Comparison of ENCODE assay signal across 10 mouse cellular contexts in the genomic region with DNA sequence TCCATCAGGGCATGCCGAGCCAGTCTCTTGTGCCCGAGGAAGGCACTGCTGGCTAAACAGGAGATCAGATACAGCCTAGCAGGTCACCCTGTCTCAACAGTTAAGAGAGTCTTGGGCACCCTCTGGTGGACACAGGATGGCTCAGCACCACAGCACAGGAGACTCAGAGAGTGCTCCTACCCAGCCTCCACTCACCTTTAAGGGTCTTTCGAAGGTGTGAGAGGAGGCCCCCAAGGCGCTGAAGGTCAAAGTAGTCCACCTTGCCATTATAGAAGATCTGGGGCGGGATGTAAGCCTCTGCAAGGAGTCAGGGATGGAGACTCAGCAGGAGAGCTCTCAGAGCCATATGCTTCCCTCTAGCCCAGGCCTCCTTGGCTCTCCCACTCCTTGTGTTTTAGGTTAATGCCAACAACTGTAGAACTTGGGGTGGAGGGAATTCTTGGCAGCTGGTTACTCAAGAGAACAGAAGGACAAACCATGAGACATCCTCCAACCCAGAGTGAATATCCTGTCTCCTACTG. TPM values are rescaled to one million over a fixed set of nuclear protein-coding genes. Genes with fewer than 3 reads are reported as not detected.
A peak's percentile ranks its signal among the peaks of the same experiment; 100 is the strongest.
DNase-seq lines count a peak whose midpoint lies in the region; ATAC-seq lines count a peak whose summit lies in the region.
"Had no signal": no experiment of that assay in that cellular context is flagged by ENCODE, and none has a peak within 500 bp of the region (broad histone marks: within the 10 kb centered on the region; RNA-seq: fewer than 3 reads in every experiment).

No protein-coding gene starts in this region.

- 50% methylated on average over 5 of the region's 5 CpGs for WGBS in limb, embryonic 11.5 days
- WGBS in limb, embryonic 10.5 days, result 56% methylated on average over 5 of the region's 5 CpGs

- no peaks in the 10 kb centered on the region for H3K4me1 ChIP-seq in limb, embryonic 11.5 days (ENCODE audit: control insufficient read depth, insufficient read depth, low read length)
- H3K4me1 ChIP-seq in limb, embryonic 10.5 days, result peaks cover 2% of the 10 kb centered on the region; the same call in 1 of the 2 replicates
- H3K4me1 ChIP-seq: embryonic facial prominence, embryonic 15.5 days had no signal

- no peak overlapping the region for H3K9ac ChIP-seq in limb, embryonic 11.5 days (ENCODE audit: low read length)
- H3K9ac ChIP-seq: embryonic facial prominence, embryonic 15.5 days had no signal

- H3K36me3 ChIP-seq in limb, embryonic 11.5 days (ENCODE audit: control insufficient read depth, insufficient read depth, low read length), result peaks cover 14% of the 10 kb centered on the region
- peaks cover 86% of the 10 kb centered on the region for H3K36me3 ChIP-seq in limb, embryonic 10.5 days

- H3K27ac ChIP-seq in limb, embryonic 11.5 days (replicated peaks; ENCODE audit: low read depth, low read length), result no peak overlapping the region
- no peak overlapping the region for H3K27ac ChIP-seq in limb, embryonic 10.5 days
- H3K27ac ChIP-seq: embryonic facial prominence, embryonic 15.5 days; macrophage had no signal

- H3K27me3 ChIP-seq in limb, embryonic 11.5 days (ENCODE audit: control insufficient read depth, insufficient read depth, low read length), result no peaks in the 10 kb centered on the region
- H3K27me3 ChIP-seq in limb, embryonic 10.5 days (ENCODE audit: low read depth, poor library complexity, severe bottlenecking), result no peaks in the 10 kb centered on the region
- H3K27me3 ChIP-seq: embryonic facial prominence, embryonic 15.5 days had no signal

- no peak overlapping the region for H3K4me2 ChIP-seq in limb, embryonic 11.5 days (ENCODE audit: low read depth, severe bottlenecking)
- H3K4me2 ChIP-seq: embryonic facial prominence, embryonic 15.5 days had no signal

- peak; percentile 63 for DNase-seq in limb, embryonic 11.5 days (ENCODE audit: low spot score)
- no peak for DNase-seq in limb, embryonic 10.5 days (ENCODE audit: low spot score)
- DNase-seq in MEL-GATA-1-ER (ENCODE audit: extremely low read depth, low read depth), result peak; percentile 26
- DNase-seq in cerebellum, adult 9-11 months, result peak; percentile 89
- DNase-seq in gastrocnemius, postnatal 25 days, result peak; percentile 70
- DNase-seq in layer of hippocampus, adult 9-11 months, result peak; percentile 63
- DNase-seq in thymus, postnatal 0 days (ENCODE audit: low spot score), result peak; percentile 71

- H3K4me3 ChIP-seq in limb, embryonic 11.5 days (ENCODE audit: low read depth, low read length), result no peak overlapping the region
- no peak overlapping the region for H3K4me3 ChIP-seq in limb, embryonic 10.5 days
- H3K4me3 ChIP-seq: embryonic facial prominence, embryonic 15.5 days had no signal

- H3K9me3 ChIP-seq in limb, embryonic 11.5 days (ENCODE audit: control insufficient read depth, low read length), result no peaks in the 10 kb centered on the region
- no peaks in the 10 kb centered on the region for H3K9me3 ChIP-seq in limb, embryonic 10.5 days (replicated peaks)
- H3K9me3 ChIP-seq: embryonic facial prominence, embryonic 15.5 days had no signal

- no peak for ATAC-seq in limb, embryonic 11.5 days (ENCODE audit: insufficient number of reproducible peaks, low FRiP score, low TSS enrichment, low read depth)
- ATAC-seq in megakaryocyte progenitor cell, adult 5-6 weeks (replicated peaks; ENCODE audit: poor library complexity), result peak; percentile 89

RNA-seq across cellular contexts. Expression of gene Amigo3, which starts 12.6 kb away (rescaled TPM):
- 1.7 and 1.9 TPM in 2 replicates for polyA plus RNA-seq in limb, embryonic 11.5 days (2014; fragmentation: Nextera tagmentation; extraction: Ambion mirVana)
- 1.9 and 3.5 TPM in 2 replicates for polyA plus RNA-seq in limb, embryonic 10.5 days (2016; fragmentation: Nextera tagmentation; extraction: Ambion mirVana)
- total RNA-seq in gastrocnemius, postnatal 25 days (2021), result 1 to 10 TPM; 1.9 to 2.4 TPM
- total RNA-seq in megakaryocyte progenitor cell, adult 5-6 weeks (2015), result 1.3 TPM in 2 replicates
- total RNA-seq in megakaryocyte progenitor cell, adult 5-6 weeks (2017), result 2.0 and 2.6 TPM in 2 replicates
- polyA plus RNA-seq in thymus, postnatal 0 days (2015; fragmentation: Nextera tagmentation; extraction: Ambion mirVana), result 1.7 and 2.0 TPM in 2 replicates

RNA-seq across cellular contexts. Expression of gene Mst1, which starts 14.7 kb away (rescaled TPM):
- polyA plus RNA-seq in limb, embryonic 11.5 days (2014; fragmentation: Nextera tagmentation; extraction: Ambion mirVana), result 0.37 and 1.3 TPM in 2 replicates
- 0.54 and 0.74 TPM in 2 replicates for polyA plus RNA-seq in limb, embryonic 10.5 days (2016; fragmentation: Nextera tagmentation; extraction: Ambion mirVana)
- not detected for total RNA-seq in gastrocnemius, postnatal 25 days (2021)
- total RNA-seq in megakaryocyte progenitor cell, adult 5-6 weeks (2015), result 0.46 and 3.1 TPM in 2 replicates
- 0.37 and 0.74 TPM in 2 replicates for total RNA-seq in megakaryocyte progenitor cell, adult 5-6 weeks (2017)
- polyA plus RNA-seq in thymus, postnatal 0 days (2015; fragmentation: Nextera tagmentation; extraction: Ambion mirVana), result 1.5 and 3.1 TPM in 2 replicates

RNA-seq across cellular contexts. Expression of gene Gmppb, which starts 16.5 kb away (rescaled TPM):
- polyA plus RNA-seq in limb, embryonic 11.5 days (2014; fragmentation: Nextera tagmentation; extraction: Ambion mirVana), result 20.6 and 22.0 TPM in 2 replicates
- 25.2 and 26.4 TPM in 2 replicates for polyA plus RNA-seq in limb, embryonic 10.5 days (2016; fragmentation: Nextera tagmentation; extraction: Ambion mirVana)
- total RNA-seq in gastrocnemius, postnatal 25 days (2021), result 1 to 10 TPM; 6.0 to 6.2 TPM
- total RNA-seq in megakaryocyte progenitor cell, adult 5-6 weeks (2015), result 7.4 and 11.7 TPM in 2 replicates
- 42.7 and 43.7 TPM in 2 replicates for total RNA-seq in megakaryocyte progenitor cell, adult 5-6 weeks (2017)
- polyA plus RNA-seq in thymus, postnatal 0 days (2015; fragmentation: Nextera tagmentation; extraction: Ambion mirVana), result 29.9 TPM in 2 replicates

RNA-seq across cellular contexts. Expression of gene Rnf123, which starts 17.6 kb away (rescaled TPM):
- polyA plus RNA-seq in limb, embryonic 11.5 days (2014; fragmentation: Nextera tagmentation; extraction: Ambion mirVana), result 26.4 and 29.9 TPM in 2 replicates
- polyA plus RNA-seq in limb, embryonic 10.5 days (2016; fragmentation: Nextera tagmentation; extraction: Ambion mirVana), result 31.8 and 37.5 TPM in 2 replicates
- total RNA-seq in gastrocnemius, postnatal 25 days (2021), result 100 to 1,000 TPM; 163 to 169 TPM
- 34.5 and 35.8 TPM in 2 replicates for total RNA-seq in megakaryocyte progenitor cell, adult 5-6 weeks (2015)
- total RNA-seq in megakaryocyte progenitor cell, adult 5-6 weeks (2017), result 18.8 and 34.8 TPM in 2 replicates
- polyA plus RNA-seq in thymus, postnatal 0 days (2015; fragmentation: Nextera tagmentation; extraction: Ambion mirVana), result 27.9 and 37.9 TPM in 2 replicates

RNA-seq across cellular contexts. Expression of gene Apeh, which starts 28.9 kb away (rescaled TPM):
- polyA plus RNA-seq in limb, embryonic 11.5 days (2014; fragmentation: Nextera tagmentation; extraction: Ambion mirVana), result 56.3 and 63.4 TPM in 2 replicates
- 70.8 and 76.2 TPM in 2 replicates for polyA plus RNA-seq in limb, embryonic 10.5 days (2016; fragmentation: Nextera tagmentation; extraction: Ambion mirVana)
- total RNA-seq in gastrocnemius, postnatal 25 days (2021), result 10 to 100 TPM; 32.9 to 34.4 TPM
- 45.9 and 64.3 TPM in 2 replicates for total RNA-seq in megakaryocyte progenitor cell, adult 5-6 weeks (2015)
- 71.0 and 110 TPM in 2 replicates for total RNA-seq in megakaryocyte progenitor cell, adult 5-6 weeks (2017)
- polyA plus RNA-seq in thymus, postnatal 0 days (2015; fragmentation: Nextera tagmentation; extraction: Ambion mirVana), result 48.0 and 51.4 TPM in 2 replicates
